Comparison of ENCODE assay signal across 9 mouse cellular contexts in genomic region chr3:126692797-126693196, GRCm38 (mm10).
DNase-seq lines count a peak whose midpoint lies in the region; ATAC-seq lines count a peak whose summit lies in the region.
"Had no signal": no experiment of that assay in that cellular context is flagged by ENCODE, and none has a peak within 500 bp of the region (broad histone marks: within the 10 kb centered on the region; RNA-seq: fewer than 3 reads in every experiment).

No protein-coding gene starts in this region.

- H3K4me1 ChIP-seq in midbrain, embryonic 10.5 days: peaks cover 30% of the 10 kb centered on the region
- H3K4me1 ChIP-seq in midbrain, embryonic 16.5 days (ENCODE audit: control insufficient read depth, insufficient read depth, low read length): peaks cover 6% of the 10 kb centered on the region
- H3K4me1 ChIP-seq in intestine, embryonic 14.5 days (replicated peaks; ENCODE audit: control insufficient read depth, insufficient read depth, low read length): peaks cover 18% of the 10 kb centered on the region

- H3K27ac ChIP-seq in midbrain, embryonic 10.5 days (replicated peaks): 0 out of 2 replicates have a peak overlapping the region, but pooled peaks have one; percentile 3
- H3K27ac ChIP-seq in midbrain, embryonic 16.5 days (ENCODE audit: low read length): no peak overlapping the region
- peak overlapping the region; percentile 34 for H3K27ac ChIP-seq in intestine, embryonic 14.5 days (ENCODE audit: low read depth)

- H3K4me3 ChIP-seq in midbrain, embryonic 10.5 days: no peak overlapping the region
- no peak overlapping the region for H3K4me3 ChIP-seq in midbrain, embryonic 16.5 days (ENCODE audit: low read depth, low read length)
- no peak overlapping the region for H3K4me3 ChIP-seq in intestine, embryonic 14.5 days (ENCODE audit: low read depth, low read length)

- DNase-seq in gastrocnemius, postnatal 25 days: peak; percentile 15
- no peak for DNase-seq in gastrocnemius, postnatal 36 days
- DNase-seq in midbrain, embryonic 10.5 days (ENCODE audit: low spot score): no peak
- no peak for DNase-seq in intestine, embryonic 14.5 days (ENCODE audit: low spot score)
- DNase-seq in layer of hippocampus, adult 9-11 months: no peak
- DNase-seq: cerebellum, adult 18-20 months had no signal

- H3K9me3 ChIP-seq in midbrain, embryonic 10.5 days (replicated peaks): no peaks in the 10 kb centered on the region
- no peaks in the 10 kb centered on the region for H3K9me3 ChIP-seq in midbrain, embryonic 16.5 days (replicated peaks; ENCODE audit: control insufficient read depth, low read length, poor library complexity, severe bottlenecking)
- H3K9me3 ChIP-seq in intestine, embryonic 14.5 days (ENCODE audit: control insufficient read depth, low read length): no peaks in the 10 kb centered on the region

- no peak overlapping the region for H3K4me2 ChIP-seq in midbrain, embryonic 16.5 days (ENCODE audit: low read length)
- peak overlapping the region; percentile 39 for H3K4me2 ChIP-seq in intestine, embryonic 14.5 days (ENCODE audit: low read length)

- no peak overlapping the region for H3K9ac ChIP-seq in midbrain, embryonic 16.5 days (ENCODE audit: low read depth, low read length)
- no peak overlapping the region for H3K9ac ChIP-seq in intestine, embryonic 14.5 days (ENCODE audit: low read length)

- no peaks in the 10 kb centered on the region for H3K36me3 ChIP-seq in midbrain, embryonic 10.5 days
- no peaks in the 10 kb centered on the region for H3K36me3 ChIP-seq in midbrain, embryonic 16.5 days (ENCODE audit: control insufficient read depth, insufficient read depth, low read length)
- H3K36me3 ChIP-seq in intestine, embryonic 14.5 days (ENCODE audit: control insufficient read depth, insufficient read depth, low read length): no peaks in the 10 kb centered on the region

- intact Hi-C loops in gastrocnemius, postnatal 36 days (cut with DNase I): no loop called here

- ATAC-seq in midbrain, embryonic 16.5 days: no peak
- ATAC-seq in intestine, embryonic 14.5 days (replicated peaks; ENCODE audit: low FRiP score, low TSS enrichment, low read depth): no peak
- peak; percentile 78 for ATAC-seq in megakaryocyte-erythroid progenitor cell, adult 5-6 weeks (replicated peaks; ENCODE audit: low FRiP score, low TSS enrichment, poor library complexity, severe bottlenecking)
- ATAC-seq in CD4-positive, CD25-positive, alpha-beta regulatory T cell, adult 4 months: no peak

- H3K27me3 ChIP-seq in midbrain, embryonic 10.5 days (ENCODE audit: low read depth, poor library complexity, severe bottlenecking): no peaks in the 10 kb centered on the region
- H3K27me3 ChIP-seq in midbrain, embryonic 16.5 days (ENCODE audit: control insufficient read depth, insufficient read depth, low read depth, low read length): no peaks in the 10 kb centered on the region
- no peaks in the 10 kb centered on the region for H3K27me3 ChIP-seq in intestine, embryonic 14.5 days (replicated peaks; ENCODE audit: control insufficient read depth, insufficient read depth, low read length)

- 88% methylated on average over 8 of the region's 8 CpGs for WGBS in midbrain, embryonic 10.5 days
- 85% methylated on average over 8 of the region's 8 CpGs for WGBS in midbrain, embryonic 16.5 days
- WGBS in intestine, embryonic 14.5 days: 41% methylated on average over 8 of the region's 8 CpGs
